Mouse (Mus musculus): Measurements from ENCODE around the gene Tcf7l1. TPM values are rescaled to one million over a fixed set of nuclear protein-coding genes. Genes with fewer than 3 reads are reported as not detected.

The Tcf7l1 gene
- polyA plus RNA-seq, 2 experiments: 3.1 TPM

- Histone ChIP-seq H3K9ac (replicated peaks) (no peak overlapping the region), H3K27me3 (ENCODE audit: control insufficient read depth, insufficient read depth, low read length) (no peaks in the 10 kb centered on the region), H3K27ac (no peak overlapping the region), H3K4me3 (ENCODE audit: insufficient read depth in 1 of 2, low read depth in 2 of 2, low read length in 2 of 2) (no peak overlapping the region), H3K4me2 (ENCODE audit: low read depth) (no peak overlapping the region), H3K36me3 (replicated peaks; ENCODE audit: control insufficient read depth, insufficient read depth, low read depth) (no peaks in the 10 kb centered on the region), H3K4me1 (replicated peaks; ENCODE audit: control insufficient read depth in 2 of 2, insufficient read depth in 2 of 2, low read length in 1 of 2) (no peaks in the 10 kb centered on the region), H3K9me3 (ENCODE audit: control insufficient read depth, low read length) (no peaks in the 10 kb centered on the region)
- 22% methylated on average over 2 of the region's 2 CpGs for WGBS (ENCODE audit: insufficient replicate concordance)
- TF ChIP-seq CTCF (IDR thresholded peaks at IDR 0.05; ENCODE audit: low read depth) (no peak), EP300 (IDR thresholded peaks at IDR 0.05; ENCODE audit: low read depth) (no peak)
- ATAC-seq (ENCODE audit: insufficient read depth) (no peak), DNase-seq (ENCODE audit: low read depth in 3 of 3, low spot score in 3 of 3) (no peak)
Measured at GRCm38 (mm10) chr6:72800641-72801040, 11.6 kb upstream of the Tcf7l1 start.

- ATAC-seq (ENCODE audit: insufficient read depth) (no peak), DNase-seq (ENCODE audit: low read depth in 3 of 3, low spot score in 3 of 3) (no peak)
- Histone ChIP-seq H3K36me3 (replicated peaks; ENCODE audit: control insufficient read depth, insufficient read depth, low read depth) (no peaks in the 10 kb centered on the region), H3K9ac (replicated peaks) (no peak overlapping the region), H3K4me3 (ENCODE audit: insufficient read depth in 1 of 2, low read depth in 2 of 2, low read length in 2 of 2) (no peak overlapping the region), H3K9me3 (ENCODE audit: control insufficient read depth, low read length) (no peaks in the 10 kb centered on the region), H3K4me1 (replicated peaks; ENCODE audit: control insufficient read depth in 2 of 2, insufficient read depth in 2 of 2, low read length in 1 of 2) (no peaks in the 10 kb centered on the region), H3K4me2 (ENCODE audit: low read depth) (no peak overlapping the region), H3K27ac (no peak overlapping the region), H3K27me3 (ENCODE audit: control insufficient read depth, insufficient read depth, low read length) (no peaks in the 10 kb centered on the region)
- TF ChIP-seq EP300 (IDR thresholded peaks at IDR 0.05; ENCODE audit: low read depth) (no peak), CTCF (IDR thresholded peaks at IDR 0.05; ENCODE audit: low read depth) (peak; percentile 25; the same call in 1 of the 2 replicates)
Measured at GRCm38 (mm10) chr6:72797763-72798162, 8.7 kb upstream of the Tcf7l1 start.

GRCm38 (mm10) chr6:72795444-72795843, 6.4 kb upstream of the Tcf7l1 start:
- H3K4me3 ChIP-seq (ENCODE audit: insufficient read depth in 1 of 2, low read depth in 2 of 2, low read length in 2 of 2): no peak overlapping the region
- no peaks in the 10 kb centered on the region for H3K36me3 ChIP-seq (replicated peaks; ENCODE audit: control insufficient read depth, insufficient read depth, low read depth)
- peaks cover under 1% of the 10 kb centered on the region; the same call in 1 of the 2 replicates for H3K27me3 ChIP-seq (ENCODE audit: control insufficient read depth, insufficient read depth, low read length)
- no peak overlapping the region for H3K4me2 ChIP-seq (ENCODE audit: low read depth)
- 52% methylated on average over 16 of the region's 16 CpGs for WGBS (ENCODE audit: insufficient replicate concordance)
- TF ChIP-seq CTCF (IDR thresholded peaks at IDR 0.05; ENCODE audit: low read depth) (no peak), EP300 (IDR thresholded peaks at IDR 0.05; ENCODE audit: low read depth) (no peak)
- DNase-seq (ENCODE audit: low read depth in 3 of 3, low spot score in 3 of 3) (no peak), ATAC-seq (ENCODE audit: insufficient read depth) (no peak)
- no peaks in the 10 kb centered on the region for H3K4me1 ChIP-seq (replicated peaks; ENCODE audit: control insufficient read depth in 2 of 2, insufficient read depth in 2 of 2, low read length in 1 of 2)
- H3K9me3 ChIP-seq (ENCODE audit: control insufficient read depth, low read length): no peaks in the 10 kb centered on the region
- H3K9ac ChIP-seq (replicated peaks): no peak overlapping the region
- H3K27ac ChIP-seq: no peak overlapping the region

- 54% methylated on average over 7 of the region's 7 CpGs for WGBS (ENCODE audit: insufficient replicate concordance)
- H3K27me3 ChIP-seq (ENCODE audit: control insufficient read depth, insufficient read depth, low read length): peaks cover 6% of the 10 kb centered on the region; the same call in 1 of the 2 replicates
- no peak overlapping the region for H3K4me2 ChIP-seq (ENCODE audit: low read depth)
- no peak overlapping the region for H3K9ac ChIP-seq (replicated peaks)
- no peak overlapping the region for H3K4me3 ChIP-seq (ENCODE audit: insufficient read depth in 1 of 2, low read depth in 2 of 2, low read length in 2 of 2)
- DNase-seq (ENCODE audit: low read depth in 3 of 3, low spot score in 3 of 3) (no peak), ATAC-seq (ENCODE audit: insufficient read depth) (no peak)
- TF ChIP-seq EP300 (IDR thresholded peaks at IDR 0.05; ENCODE audit: low read depth) (no peak), CTCF (IDR thresholded peaks at IDR 0.05; ENCODE audit: low read depth) (no peak)
- H3K9me3 ChIP-seq (ENCODE audit: control insufficient read depth, low read length): no peaks in the 10 kb centered on the region
- no peak overlapping the region for H3K27ac ChIP-seq
- H3K36me3 ChIP-seq (replicated peaks; ENCODE audit: control insufficient read depth, insufficient read depth, low read depth): no peaks in the 10 kb centered on the region
- no peaks in the 10 kb centered on the region for H3K4me1 ChIP-seq (replicated peaks; ENCODE audit: control insufficient read depth in 2 of 2, insufficient read depth in 2 of 2, low read length in 1 of 2)
Measured at GRCm38 (mm10) chr6:72794870-72795269, 5.8 kb upstream of the Tcf7l1 start.

GRCm38 (mm10) chr6:72792641-72793040, 3.6 kb upstream of the Tcf7l1 start:
- DNase-seq (ENCODE audit: low read depth in 3 of 3, low spot score in 3 of 3): no peak

More at GRCm38 (mm10) chr6:72792641-72793040, 3.6 kb upstream of the Tcf7l1 start:
- no peak for ATAC-seq (ENCODE audit: insufficient read depth)
- 77% methylated on average over 8 of the region's 8 CpGs for WGBS (ENCODE audit: insufficient replicate concordance)
- peaks cover 28% of the 10 kb centered on the region for H3K27me3 ChIP-seq (ENCODE audit: control insufficient read depth, insufficient read depth, low read length)
- no peaks in the 10 kb centered on the region for H3K4me1 ChIP-seq (replicated peaks; ENCODE audit: control insufficient read depth in 2 of 2, insufficient read depth in 2 of 2, low read length in 1 of 2)
- no peaks in the 10 kb centered on the region for H3K9me3 ChIP-seq (ENCODE audit: control insufficient read depth, low read length)
- no peaks in the 10 kb centered on the region for H3K36me3 ChIP-seq (replicated peaks; ENCODE audit: control insufficient read depth, insufficient read depth, low read depth)
- H3K27ac ChIP-seq: no peak overlapping the region
- H3K4me2 ChIP-seq (ENCODE audit: low read depth): no peak overlapping the region
- no peak for TF ChIP-seq CTCF (IDR thresholded peaks at IDR 0.05; ENCODE audit: low read depth)
- TF ChIP-seq EP300 (IDR thresholded peaks at IDR 0.05; ENCODE audit: low read depth): no peak
- no peak overlapping the region for H3K4me3 ChIP-seq (ENCODE audit: insufficient read depth in 1 of 2, low read depth in 2 of 2, low read length in 2 of 2)
- H3K9ac ChIP-seq (replicated peaks): no peak overlapping the region
